Mouse (Mus musculus): Measurements from ENCODE around the gene Cpne5.
"Not testable (repeated sequence)": the region's sequence is repeated elsewhere in the genome, so short reads cannot be mapped to it uniquely, and the experiment has no call there.

Cpne5 gene

DNA sequence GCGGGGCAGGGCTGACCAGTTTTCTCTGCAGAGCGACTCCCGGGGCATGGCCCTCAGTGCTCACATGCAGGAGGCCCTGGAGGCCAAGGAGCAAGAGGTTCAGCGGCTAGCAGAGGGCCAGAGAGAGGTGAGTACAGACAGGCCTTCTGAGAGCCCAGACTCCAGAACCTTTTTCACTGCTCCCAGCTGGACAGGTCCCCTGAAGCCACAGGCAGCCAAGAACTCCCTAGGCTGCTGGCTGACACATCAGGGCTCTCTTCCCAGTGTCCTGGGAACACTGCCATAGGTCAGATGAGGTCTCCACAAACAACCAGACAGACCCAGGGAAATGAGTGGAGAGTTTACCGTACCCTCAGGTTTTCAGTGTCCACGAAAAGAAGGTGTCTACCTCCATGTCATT lies 101.7 kb downstream of the Cpne5 start:
- no peak for DNase-seq (ENCODE audit: low spot score in 2 of 2)

GRCm38 (mm10) chr17:29135066-29135465 lies 102.9 kb downstream of the Cpne5 start:
- no peak for DNase-seq (ENCODE audit: low spot score in 2 of 2)

GRCm38 (mm10) chr17:29129341-29129740 lies 108.6 kb downstream of the Cpne5 start:
- no peak for DNase-seq (ENCODE audit: low spot score in 2 of 2)

DNA sequence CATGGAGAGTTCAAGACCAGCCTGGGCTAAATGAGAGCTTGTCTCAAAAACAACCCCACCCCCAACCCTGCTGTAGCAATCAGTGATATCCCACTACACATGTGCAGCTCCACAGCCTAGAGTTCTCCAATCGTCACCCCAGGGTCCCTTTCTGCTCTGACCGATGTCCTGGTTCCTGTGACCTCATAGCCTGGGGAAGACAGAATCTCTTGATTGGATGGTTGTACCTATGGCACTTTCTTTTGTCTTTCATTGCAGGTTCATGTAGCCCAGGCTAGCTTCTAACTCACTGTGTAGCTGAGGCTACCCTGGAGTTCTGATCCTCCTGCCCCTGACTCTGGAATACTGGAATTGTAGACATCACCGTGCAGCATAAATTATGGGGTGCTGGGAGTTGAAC lies 111.4 kb downstream of the Cpne5 start:
- DNase-seq (ENCODE audit: low spot score in 2 of 2), result no peak

- no peak for DNase-seq (ENCODE audit: low spot score in 2 of 2)
Measured at GRCm38 (mm10) chr17:29123578-29124174, 114.3 kb downstream of the Cpne5 start.

DNA sequence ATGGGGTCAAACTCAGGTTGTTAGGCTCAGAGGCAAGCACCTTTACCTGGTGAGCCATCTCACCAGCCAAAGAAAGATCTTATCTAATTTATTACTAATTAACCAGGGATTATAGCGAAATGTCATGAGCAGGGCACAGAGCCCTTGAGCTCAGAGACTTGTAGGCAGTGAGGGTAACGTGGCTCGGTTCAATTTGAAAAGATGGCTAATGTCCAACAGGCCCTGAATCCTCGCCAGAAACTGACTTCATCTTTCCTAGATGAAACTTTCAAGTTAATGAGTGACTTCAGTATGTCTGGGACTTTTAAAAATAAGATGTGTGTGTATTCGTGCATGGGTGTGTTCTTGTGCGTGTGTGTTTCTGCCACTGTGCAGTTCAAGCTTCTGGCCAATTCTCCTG lies 115.2 kb downstream of the Cpne5 start:
- DNase-seq (ENCODE audit: low spot score in 2 of 2), result no peak

DNA sequence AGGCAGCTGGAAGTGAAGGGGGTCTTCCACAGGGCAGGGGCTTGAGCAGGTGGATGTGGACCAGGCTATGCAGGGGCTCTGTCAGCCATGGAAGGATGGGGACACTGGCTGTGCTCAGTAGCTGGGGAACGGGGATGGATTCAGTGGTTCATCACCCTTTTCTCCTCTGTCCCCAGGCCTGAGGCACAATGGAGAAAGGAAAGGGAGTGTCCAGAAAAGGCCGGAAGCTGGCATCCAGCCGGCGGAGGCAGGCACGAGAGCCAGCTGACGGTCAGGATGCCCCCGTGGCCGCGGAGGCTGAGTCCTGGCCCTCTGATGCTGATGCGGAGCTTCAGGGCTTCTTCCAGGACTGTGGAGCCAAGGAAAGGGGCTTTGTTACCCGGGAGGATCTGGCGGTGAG lies 117.3 kb downstream of the Cpne5 start:
- no peak for DNase-seq (ENCODE audit: low spot score in 2 of 2)

GRCm38 (mm10) chr17:29118057-29118456 lies 119.9 kb downstream of the Cpne5 start:
- DNase-seq (ENCODE audit: low spot score in 2 of 2), result no peak

DNA sequence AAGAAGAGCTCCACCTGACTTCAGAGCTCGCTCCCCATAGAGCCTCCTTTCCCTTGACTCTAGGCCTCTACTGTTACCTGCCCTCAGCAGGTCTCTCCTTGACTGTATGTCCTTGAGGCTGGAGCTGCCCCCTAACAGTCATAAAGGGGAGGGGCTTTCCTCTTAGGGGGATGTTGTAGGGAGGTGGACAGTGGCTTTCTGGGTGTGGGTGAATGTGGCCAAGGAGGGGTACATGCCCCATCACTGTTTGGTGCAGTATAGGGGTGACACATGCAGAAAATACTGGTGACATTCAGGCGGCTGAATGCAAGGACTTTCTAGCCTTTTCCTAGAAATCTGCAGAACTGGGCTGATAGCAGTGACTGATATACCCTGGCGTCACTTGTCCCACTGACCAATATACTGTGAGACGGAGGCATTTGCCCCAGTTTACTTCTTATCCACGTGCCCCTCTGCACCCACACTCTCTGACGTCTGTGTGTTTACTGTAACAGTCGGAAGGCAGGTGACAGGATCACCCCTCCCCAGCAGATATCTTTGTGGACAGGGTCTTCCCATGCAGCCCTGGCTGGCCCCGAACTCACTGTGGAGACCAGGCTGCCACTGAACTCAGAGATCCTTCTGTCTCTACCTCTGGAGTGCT lies 120.8 kb downstream of the Cpne5 start:
- no peak for DNase-seq (ENCODE audit: low spot score in 2 of 2)

- DNase-seq (ENCODE audit: low spot score in 2 of 2), result no peak
Measured at GRCm38 (mm10) chr17:29116023-29116422, 121.9 kb downstream of the Cpne5 start.

- peak in 1 of 2 experiments; percentile 15 for DNase-seq (ENCODE audit: low spot score in 2 of 2)
Measured at GRCm38 (mm10) chr17:29113591-29114352, 124.2 kb downstream of the Cpne5 start, which contains the start of gene Rab44. Gene Rab44 (plus strand): TSS chr17:29114145.

- DNase-seq (ENCODE audit: low spot score in 2 of 2), result no peak
Measured at GRCm38 (mm10) chr17:29111332-29111731, 126.6 kb downstream of the Cpne5 start.

DNA sequence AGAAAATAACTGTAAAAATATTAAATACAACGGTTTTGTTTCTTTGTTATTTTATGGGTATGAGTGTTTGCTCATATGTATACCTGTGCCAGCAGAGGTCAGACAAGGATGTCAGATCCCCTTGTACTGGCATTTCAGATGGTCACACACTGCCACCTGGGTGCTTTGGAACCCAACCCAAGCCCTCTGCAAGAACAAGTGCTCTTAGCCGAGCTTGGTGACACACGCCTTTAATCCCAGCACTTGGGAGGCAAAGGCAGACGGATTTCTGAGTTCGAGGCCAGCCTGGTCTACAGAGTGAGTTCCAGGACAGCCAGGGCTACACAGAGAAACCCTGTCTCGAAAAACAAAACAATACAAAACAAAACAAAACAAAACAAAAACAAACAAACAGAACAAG lies 127.6 kb downstream of the Cpne5 start:
- DNase-seq (ENCODE audit: low spot score in 2 of 2), result not testable (repeated sequence)
